Mouse (Mus musculus) left cerebral cortex, adult 18-20 months (tissue): ENCODE measurements around the gene Vmn1r236. TPM values are rescaled to one million over a fixed set of nuclear protein-coding genes. Genes with fewer than 3 reads are reported as not detected.

ENCODE experiments used
- DNase-seq, 2 experiments: peaks; one replicate each; pipeline ENCODE4 v3.0.0; 2021 to 2022; ENCODE audit warnings: low spot score in 2 of 2, mixed read lengths in 1 of 2
- long read RNA-seq, 2 experiments: library from polyadenylated mRNA; stranded (forward); transcript quantifications; one replicate each; pipeline ENCODE4 v2.0.0; 2021
- microRNA-seq, 2 experiments: library from miRNA; unstranded; fragments of <30 nt; microRNA quantifications; one replicate each; pipeline ENCODE4 v1.2.0; 2021
- total RNA-seq, 2 experiments: library from RNA; stranded (reverse); gene quantifications; 2 replicates each; pipeline ENCODE4 v1.2.3; 2021

Vmn1r236 gene
- not detected for total RNA-seq
- long read RNA-seq, experiment 1, result 0 reads
- long read RNA-seq, experiment 2, result 0 reads

GRCm38 (mm10) chr17:21282642-21283041, at the start of gene Vmn1r236:
Gene Vmn1r236, plus strand, starts transcription at chr17:21282942.
- DNase-seq, result no peak

DNA sequence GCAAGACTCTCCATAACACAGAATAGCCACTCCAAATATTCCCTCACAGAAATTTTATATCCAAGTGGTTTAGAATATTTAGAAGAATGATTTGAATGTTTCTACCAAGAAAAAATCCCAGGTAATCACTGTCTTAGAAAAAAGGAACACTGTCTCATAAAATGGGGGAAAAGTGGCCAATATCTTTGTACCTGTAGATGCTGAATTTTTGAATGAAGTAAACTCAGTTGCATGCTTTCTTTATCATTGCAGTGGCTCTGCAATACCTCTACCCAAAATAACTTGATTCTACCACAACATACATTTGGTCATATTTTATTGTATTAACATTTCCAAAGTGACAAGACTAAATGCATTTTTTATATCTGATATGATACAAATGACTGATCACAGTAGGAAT, 26.6 kb upstream of the Vmn1r236 start, which contains the start of gene Vmn1r235:
Gene Vmn1r235 (plus strand): TSS at position 301 of the 400 bp plus-strand sequence.
- no peak for DNase-seq

GRCm38 (mm10) chr17:21272103-21272502, 10.6 kb upstream of the Vmn1r236 start:
- DNase-seq, result peak; percentile 41 to 71

DNA sequence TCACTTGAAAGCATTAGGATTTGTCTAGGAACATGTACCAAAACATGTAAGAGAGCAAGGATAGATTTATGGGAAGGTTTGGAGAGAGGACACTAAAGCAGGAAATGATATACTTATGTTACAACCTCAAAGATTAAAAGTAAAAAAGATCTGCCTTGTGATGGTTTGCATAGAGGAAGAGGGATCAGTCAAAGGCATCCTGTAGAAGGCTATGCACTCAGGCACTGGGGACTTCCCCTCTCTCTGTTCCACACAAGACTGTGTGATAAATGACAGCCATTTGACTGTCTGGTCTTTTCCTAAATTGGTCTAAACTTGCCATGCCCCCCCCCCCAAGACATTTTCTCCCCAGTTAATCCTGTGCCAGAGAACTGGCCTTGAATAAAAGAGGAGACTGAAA, 1.7 kb downstream of the Vmn1r236 start:
- DNase-seq, result no peak

DNA sequence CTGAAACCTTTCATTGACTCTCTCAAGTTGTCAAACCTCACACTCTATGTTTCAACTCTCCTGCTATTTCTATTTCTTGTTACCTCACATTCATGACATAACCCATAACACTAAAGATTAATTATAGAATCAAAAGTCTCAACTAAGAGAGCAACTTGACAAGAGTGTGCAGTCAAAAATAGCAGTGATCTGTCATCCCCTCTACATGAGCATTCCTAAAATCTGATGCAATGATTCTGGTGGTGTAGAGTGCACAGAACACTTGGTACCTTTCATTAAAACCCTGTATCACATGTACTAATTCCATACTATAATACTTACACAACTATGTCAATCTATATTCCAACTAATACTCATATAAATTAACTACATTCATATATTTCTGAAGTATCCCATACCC, 7.0 kb downstream of the Vmn1r236 start:
- DNase-seq, result no peak

DNA sequence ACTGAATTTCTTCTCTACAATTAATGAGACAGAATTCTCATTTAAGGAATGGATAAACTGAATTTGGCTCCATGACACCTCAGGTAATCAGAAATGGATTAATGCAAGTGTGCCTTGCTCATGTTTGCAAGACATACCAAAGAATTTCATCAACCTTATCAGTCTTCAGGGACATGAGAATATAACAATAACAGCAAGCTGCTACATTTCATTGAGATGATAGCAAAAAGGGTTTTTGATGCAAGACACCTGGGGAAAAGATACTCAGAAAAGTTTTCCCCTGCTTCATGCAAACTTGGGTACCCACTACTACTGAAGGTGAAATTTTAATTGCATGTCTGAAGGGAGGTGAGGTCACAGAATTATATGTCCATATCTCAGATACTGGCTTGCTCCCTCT, 28.8 kb downstream of the Vmn1r236 start, which contains the start of gene Vmn1r237:
Gene Vmn1r237 (plus strand): TSS at position 301 of the 400 bp plus-strand sequence.
- no peak for DNase-seq

Small RNAs within 50 kb of the gene (microRNA-seq; reads per million reads assigned to microRNA genes)
- gene Gm26384, result 0 reads per million in 2 experiments

Other genes with a start within 250 kb of the Vmn1r236 start
- not detected for gene Vmn1r234, start 56.9 kb upstream of the Vmn1r236 start, total RNA-seq
- not detected for gene Vmn1r235, start 26.5 kb upstream of the Vmn1r236 start, total RNA-seq
- gene Vmn1r237, start 28.9 kb downstream of the Vmn1r236 start, total RNA-seq, result not detected
- 1 to 10 TPM; 1.4 to 1.8 TPM for gene Zfp677, start 100.8 kb downstream of the Vmn1r236 start, total RNA-seq
- gene Zfp54, start 140.3 kb downstream of the Vmn1r236 start, total RNA-seq, result 1 to 10 TPM; 1.2 to 1.4 TPM
- 1 to 10 TPM; 4.6 to 4.8 TPM for gene Zfp51, start 167.4 kb downstream of the Vmn1r236 start, total RNA-seq
- gene Zfp53, start 206.1 kb downstream of the Vmn1r236 start, total RNA-seq, result 1 to 10 TPM; 4.7 to 4.9 TPM